Mouse (Mus musculus): ENCODE measurements at regions not wholly inside any gene's neighbourhood (a gene's known extent, or its start where the extent isn't known, plus 50 kb on each side); places are given as distances from the start of the nearest gene placed in this dataset.
A peak's percentile ranks its signal among the peaks of the same experiment; 100 is the strongest.

- H3K36me3 ChIP-seq (ENCODE audit: control insufficient read depth, insufficient read depth, low read length), result no peaks in the 10 kb centered on the region
- 20% methylated on average over 7 of the region's 7 CpGs for WGBS
- DNase-seq (ENCODE audit: low spot score) (no peak), ATAC-seq (replicated peaks; ENCODE audit: low FRiP score, low TSS enrichment, low read depth) (no peak)
- H3K27me3 ChIP-seq (replicated peaks; ENCODE audit: control insufficient read depth, insufficient read depth, low read length), result no peaks in the 10 kb centered on the region
- H3K9me3 ChIP-seq (ENCODE audit: control insufficient read depth, low read length), result 0 out of 2 replicates have a peak, but pooled peaks cover 3% of the 10 kb centered on the region
- H3K4me1 ChIP-seq (replicated peaks; ENCODE audit: control insufficient read depth, insufficient read depth, low read length), result no peaks in the 10 kb centered on the region
- H3K4me2 ChIP-seq (ENCODE audit: low read length), result no peak overlapping the region
- no peak overlapping the region for H3K9ac ChIP-seq (ENCODE audit: low read length)
- peak overlapping the region; percentile 38; the same call in 1 of the 2 replicates for H3K27ac ChIP-seq (ENCODE audit: low read depth)
- no peak overlapping the region for H3K4me3 ChIP-seq (ENCODE audit: low read depth, low read length)
These were observed 51.8 kb downstream of the Gm5426 start for GRCm38 (mm10) chr10:96188168-96188567.

- no peak overlapping the region for H3K9ac ChIP-seq (ENCODE audit: low read length)
- no peak overlapping the region for H3K4me2 ChIP-seq (ENCODE audit: low read length)
- H3K4me1 ChIP-seq (replicated peaks; ENCODE audit: control insufficient read depth, insufficient read depth, low read length), result no peaks in the 10 kb centered on the region
- no peak for ATAC-seq (replicated peaks; ENCODE audit: low FRiP score, low TSS enrichment, low read depth)
- H3K27me3 ChIP-seq (replicated peaks; ENCODE audit: control insufficient read depth, insufficient read depth, low read length), result no peaks in the 10 kb centered on the region
- no peak overlapping the region for H3K4me3 ChIP-seq (ENCODE audit: low read depth, low read length)
- H3K27ac ChIP-seq (ENCODE audit: low read depth), result no peak overlapping the region
- DNase-seq (ENCODE audit: low spot score), result no peak
- H3K9me3 ChIP-seq (ENCODE audit: control insufficient read depth, low read length), result 0 out of 2 replicates have a peak, but pooled peaks cover 3% of the 10 kb centered on the region
- WGBS, result 57% methylated on average over 10 of the region's 10 CpGs
- H3K36me3 ChIP-seq (ENCODE audit: control insufficient read depth, insufficient read depth, low read length), result no peaks in the 10 kb centered on the region
These were observed 54.0 kb downstream of the Gm5426 start for GRCm38 (mm10) chr10:96190168-96190987.

- DNase-seq (ENCODE audit: low spot score) (no peak), ATAC-seq (replicated peaks; ENCODE audit: low FRiP score, low TSS enrichment, low read depth) (no peak)
- Histone ChIP-seq H3K27ac (ENCODE audit: low read depth) (no peak overlapping the region), H3K36me3 (ENCODE audit: control insufficient read depth, insufficient read depth, low read length) (no peaks in the 10 kb centered on the region), H3K9ac (ENCODE audit: low read length) (no peak overlapping the region), H3K9me3 (ENCODE audit: control insufficient read depth, low read length) (no peaks in the 10 kb centered on the region), H3K4me1 (replicated peaks; ENCODE audit: control insufficient read depth, insufficient read depth, low read length) (no peaks in the 10 kb centered on the region), H3K27me3 (replicated peaks; ENCODE audit: control insufficient read depth, insufficient read depth, low read length) (no peaks in the 10 kb centered on the region), H3K4me2 (ENCODE audit: low read length) (0 out of 2 replicates have a peak overlapping the region, but pooled peaks have one; percentile 5), H3K4me3 (ENCODE audit: low read depth, low read length) (no peak overlapping the region)
- WGBS, result 61% methylated on average over 27 of the region's 27 CpGs
These were observed 64.7 kb downstream of the Gm5426 start for GRCm38 (mm10) chr10:96200932-96201641.

GRCm38 (mm10) chr10:96201891-96202290 lies 65.5 kb downstream of the Gm5426 start:
- no peak for ATAC-seq (replicated peaks; ENCODE audit: low FRiP score, low TSS enrichment, low read depth)
- Histone ChIP-seq H3K4me1 (replicated peaks; ENCODE audit: control insufficient read depth, insufficient read depth, low read length) (no peaks in the 10 kb centered on the region), H3K9me3 (ENCODE audit: control insufficient read depth, low read length) (no peaks in the 10 kb centered on the region), H3K4me2 (ENCODE audit: low read length) (no peak overlapping the region), H3K27ac (ENCODE audit: low read depth) (no peak overlapping the region), H3K27me3 (replicated peaks; ENCODE audit: control insufficient read depth, insufficient read depth, low read length) (no peaks in the 10 kb centered on the region), H3K4me3 (ENCODE audit: low read depth, low read length) (no peak overlapping the region), H3K9ac (ENCODE audit: low read length) (no peak overlapping the region), H3K36me3 (ENCODE audit: control insufficient read depth, insufficient read depth, low read length) (no peaks in the 10 kb centered on the region)
- whole genome bisulfite sequencing, result 67% methylated on average over 6 of the region's 6 CpGs
- no peak for DNase-seq (ENCODE audit: low spot score)

GRCm38 (mm10) chr10:96202871-96203270 lies 66.5 kb downstream of the Gm5426 start:
- Histone ChIP-seq H3K4me3 (ENCODE audit: low read depth, low read length) (no peak overlapping the region), H3K9me3 (ENCODE audit: control insufficient read depth, low read length) (no peaks in the 10 kb centered on the region), H3K27ac (ENCODE audit: low read depth) (no peak overlapping the region), H3K9ac (ENCODE audit: low read length) (no peak overlapping the region), H3K4me1 (replicated peaks; ENCODE audit: control insufficient read depth, insufficient read depth, low read length) (no peaks in the 10 kb centered on the region), H3K36me3 (ENCODE audit: control insufficient read depth, insufficient read depth, low read length) (no peaks in the 10 kb centered on the region), H3K4me2 (ENCODE audit: low read length) (no peak overlapping the region), H3K27me3 (replicated peaks; ENCODE audit: control insufficient read depth, insufficient read depth, low read length) (no peaks in the 10 kb centered on the region)
- DNase-seq (ENCODE audit: low spot score) (no peak), ATAC-seq (replicated peaks; ENCODE audit: low FRiP score, low TSS enrichment, low read depth) (no peak)

GRCm38 (mm10) chr10:96204198-96204597 lies 67.8 kb downstream of the Gm5426 start:
- Histone ChIP-seq H3K4me1 (replicated peaks; ENCODE audit: control insufficient read depth, insufficient read depth, low read length) (no peaks in the 10 kb centered on the region), H3K36me3 (ENCODE audit: control insufficient read depth, insufficient read depth, low read length) (no peaks in the 10 kb centered on the region), H3K27me3 (replicated peaks; ENCODE audit: control insufficient read depth, insufficient read depth, low read length) (no peaks in the 10 kb centered on the region), H3K9ac (ENCODE audit: low read length) (no peak overlapping the region), H3K9me3 (ENCODE audit: control insufficient read depth, low read length) (no peaks in the 10 kb centered on the region), H3K4me2 (ENCODE audit: low read length) (no peak overlapping the region), H3K27ac (ENCODE audit: low read depth) (no peak overlapping the region), H3K4me3 (ENCODE audit: low read depth, low read length) (no peak overlapping the region)
- no peak for ATAC-seq (replicated peaks; ENCODE audit: low FRiP score, low TSS enrichment, low read depth)
- WGBS, result 87% methylated on average over 5 of the region's 5 CpGs
- DNase-seq (ENCODE audit: low spot score), result no peak

GRCm38 (mm10) chr10:96209171-96209570 lies 72.8 kb downstream of the Gm5426 start:
- Histone ChIP-seq H3K27ac (ENCODE audit: low read depth) (no peak overlapping the region), H3K9me3 (ENCODE audit: control insufficient read depth, low read length) (no peaks in the 10 kb centered on the region), H3K9ac (ENCODE audit: low read length) (no peak overlapping the region), H3K27me3 (replicated peaks; ENCODE audit: control insufficient read depth, insufficient read depth, low read length) (no peaks in the 10 kb centered on the region), H3K4me1 (replicated peaks; ENCODE audit: control insufficient read depth, insufficient read depth, low read length) (no peaks in the 10 kb centered on the region), H3K36me3 (ENCODE audit: control insufficient read depth, insufficient read depth, low read length) (no peaks in the 10 kb centered on the region), H3K4me3 (ENCODE audit: low read depth, low read length) (no peak overlapping the region), H3K4me2 (ENCODE audit: low read length) (no peak overlapping the region)
- ATAC-seq (replicated peaks; ENCODE audit: low FRiP score, low TSS enrichment, low read depth) (no peak), DNase-seq (ENCODE audit: low spot score) (no peak)
- WGBS, result 90% methylated on average over 5 of the region's 5 CpGs

- Histone ChIP-seq H3K4me1 (replicated peaks; ENCODE audit: control insufficient read depth, insufficient read depth, low read length) (no peaks in the 10 kb centered on the region), H3K27ac (ENCODE audit: low read depth) (no peak overlapping the region), H3K36me3 (ENCODE audit: control insufficient read depth, insufficient read depth, low read length) (no peaks in the 10 kb centered on the region), H3K27me3 (replicated peaks; ENCODE audit: control insufficient read depth, insufficient read depth, low read length) (no peaks in the 10 kb centered on the region), H3K9me3 (ENCODE audit: control insufficient read depth, low read length) (no peaks in the 10 kb centered on the region), H3K9ac (ENCODE audit: low read length) (no peak overlapping the region), H3K4me2 (ENCODE audit: low read length) (no peak overlapping the region), H3K4me3 (ENCODE audit: low read depth, low read length) (no peak overlapping the region)
- peak; percentile 31 for DNase-seq (ENCODE audit: low spot score)
- 75% methylated on average over 7 of the region's 7 CpGs for WGBS
- ATAC-seq (replicated peaks; ENCODE audit: low FRiP score, low TSS enrichment, low read depth), result no peak
These were observed 74.8 kb downstream of the Gm5426 start for GRCm38 (mm10) chr10:96211189-96211588.
